ENCODE assay signal across 11 mouse cellular contexts in genomic region chr2:79459061-79460045, GRCm38 (mm10). TPM values are rescaled to one million over a fixed set of nuclear protein-coding genes. Genes with fewer than 3 reads are reported as not detected.
DNase-seq lines count a peak whose midpoint lies in the region; ATAC-seq lines count a peak whose summit lies in the region.
"Had no signal": no experiment of that assay in that cellular context is flagged by ENCODE, and none has a peak within 500 bp of the region (broad histone marks: within the 10 kb centered on the region; RNA-seq: fewer than 3 reads in every experiment).

No protein-coding gene starts in this region.

- no peak overlapping the region for H3K27ac ChIP-seq in embryonic facial prominence, embryonic 14.5 days (replicated peaks; ENCODE audit: low read depth, low read length)

- H3K9me3 ChIP-seq in embryonic facial prominence, embryonic 14.5 days (ENCODE audit: control insufficient read depth, low read length): no peaks in the 10 kb centered on the region

- H3K4me3 ChIP-seq in embryonic facial prominence, embryonic 14.5 days (ENCODE audit: low read depth, low read length): no peak overlapping the region
- H3K4me3 ChIP-seq: myocyte had no signal

- peaks cover 71% of the 10 kb centered on the region for H3K27me3 ChIP-seq in embryonic facial prominence, embryonic 14.5 days (replicated peaks; ENCODE audit: control insufficient read depth, insufficient read depth, low read length)

- peak; percentile 68 for ATAC-seq in embryonic facial prominence, embryonic 14.5 days (ENCODE audit: low read depth)

- H3K4me1 ChIP-seq in embryonic facial prominence, embryonic 14.5 days (ENCODE audit: control insufficient read depth, insufficient read depth, low read length): no peaks in the 10 kb centered on the region

- H3K9ac ChIP-seq in embryonic facial prominence, embryonic 14.5 days (ENCODE audit: low read depth, low read length): no peak overlapping the region

- H3K4me2 ChIP-seq in embryonic facial prominence, embryonic 14.5 days (ENCODE audit: low read depth, low read length): no peak overlapping the region

- WGBS in embryonic facial prominence, embryonic 14.5 days: 2% methylated on average over 43 of the region's 44 CpGs

- DNase-seq in right cerebral cortex, postnatal 25 days: peak; percentile 16
- DNase-seq in right cerebral cortex, postnatal 36 days (ENCODE audit: low spot score in 2 of 2): no peak
- DNase-seq in embryonic facial prominence, embryonic 14.5 days (ENCODE audit: low spot score): peak; percentile 37
- peak; percentile 72 for DNase-seq in mesoderm, embryonic 11.5 days (ENCODE audit: low read depth, low spot score)
- no peak for DNase-seq in lung, postnatal 10 days
- DNase-seq in adrenal gland, adult 8-10 months: no peak
- DNase-seq in adrenal gland, postnatal 4 days (ENCODE audit: low spot score in 2 of 2): no peak
- no peak for DNase-seq in lung, postnatal 36 days
- DNase-seq: heart, postnatal 10 days had no signal

- H3K36me3 ChIP-seq in embryonic facial prominence, embryonic 14.5 days (ENCODE audit: control insufficient read depth, insufficient read depth, low read length): no peaks in the 10 kb centered on the region

RNA-seq across cellular contexts. Expression of gene Cerkl, which starts 2.8 kb away (rescaled TPM):
- 0.88 and 1.2 TPM in 2 replicates for polyA plus RNA-seq in embryonic facial prominence, embryonic 14.5 days (2014; fragmentation: Nextera tagmentation; extraction: Ambion mirVana)
- 1 to 10 TPM in 3 of 4 experiments, under 1 TPM in 1; 0.81 to 1.4 (median 1.0) TPM for total RNA-seq in adrenal gland, adult 8-10 months (2022)
- total RNA-seq in adrenal gland, postnatal 4 days (2021): 1 to 10 TPM; 1.7 to 2.1 TPM
- polyA plus RNA-seq: myocyte had no signal

RNA-seq across cellular contexts. Expression of gene Neurod1, which starts 2.8 kb away (rescaled TPM):
- polyA plus RNA-seq in embryonic facial prominence, embryonic 14.5 days (2014; fragmentation: Nextera tagmentation; extraction: Ambion mirVana): 4.2 and 5.0 TPM in 2 replicates
- total RNA-seq in adrenal gland, adult 8-10 months (2022): not detected
- 1 to 10 TPM; 1.1 to 1.4 TPM for total RNA-seq in adrenal gland, postnatal 4 days (2021)
- total RNA-seq: heart, postnatal 10 days; MEL had no signal
- polyA plus RNA-seq: myocyte had no signal

Comparison
In these comparisons a context has a peak if more than half of its experiments do, and no peak if none do; other contexts are left out.
1. DNase-seq: peak in right cerebral cortex, postnatal 25 days (single experiment), embryonic facial prominence, embryonic 14.5 days (single experiment) and mesoderm, embryonic 11.5 days (single experiment); none in right cerebral cortex, postnatal 36 days (0 of 2), lung, postnatal 10 days (single experiment), adrenal gland, adult 8-10 months (single experiment), adrenal gland, postnatal 4 days (0 of 2) and lung, postnatal 36 days (single experiment).